Mouse (Mus musculus): Measurements from ENCODE around the gene Lnx2.

The Lnx2 gene

GRCm38 (mm10) chr5:147076799-147077165, 396 bp upstream of the Lnx2 start, which contains the start of gene Polr1d:
Gene Polr1d, plus strand, starts transcription at chr5:147077050.
- no peak for DNase-seq

- peak; percentile 76 for DNase-seq
Observed at GRCm38 (mm10) chr5:147075103-147076025, 1.0 kb downstream of the Lnx2 start.

GRCm38 (mm10) chr5:147073805-147074204, 2.6 kb downstream of the Lnx2 start:
- DNase-seq = peak; percentile 49

GRCm38 (mm10) chr5:147071886-147072285, 4.5 kb downstream of the Lnx2 start:
- no peak for DNase-seq

GRCm38 (mm10) chr5:147070791-147071516, 5.4 kb downstream of the Lnx2 start:
- peak; percentile 37 for DNase-seq

GRCm38 (mm10) chr5:147068876-147069275, 7.5 kb downstream of the Lnx2 start:
- DNase-seq = no peak

GRCm38 (mm10) chr5:147066965-147067364, 9.4 kb downstream of the Lnx2 start:
- DNase-seq = no peak

- DNase-seq = no peak
Observed at GRCm38 (mm10) chr5:147066129-147066528, 10.3 kb downstream of the Lnx2 start.

- no peak for DNase-seq
Observed at GRCm38 (mm10) chr5:147063215-147063661, 13.1 kb downstream of the Lnx2 start.

GRCm38 (mm10) chr5:147060024-147060423, 16.4 kb downstream of the Lnx2 start:
- no peak for DNase-seq

GRCm38 (mm10) chr5:147059319-147059718, 17.1 kb downstream of the Lnx2 start:
- DNase-seq = peak; percentile 58

GRCm38 (mm10) chr5:147058661-147059060, 17.7 kb downstream of the Lnx2 start:
- no peak for DNase-seq

- DNase-seq = no peak
Observed at GRCm38 (mm10) chr5:147057626-147058414, 18.6 kb downstream of the Lnx2 start.

GRCm38 (mm10) chr5:147056712-147057290, 19.6 kb downstream of the Lnx2 start:
- DNase-seq = no peak

GRCm38 (mm10) chr5:147055572-147056245, 20.7 kb downstream of the Lnx2 start:
- DNase-seq = no peak

- DNase-seq = no peak
Observed at GRCm38 (mm10) chr5:147054747-147055270, 21.6 kb downstream of the Lnx2 start.

- no peak for DNase-seq
Observed at GRCm38 (mm10) chr5:147054328-147054727, 22.1 kb downstream of the Lnx2 start.

GRCm38 (mm10) chr5:147053481-147053880, 22.9 kb downstream of the Lnx2 start:
- DNase-seq = no peak

- DNase-seq = no peak
Observed at GRCm38 (mm10) chr5:147053071-147053470, 23.3 kb downstream of the Lnx2 start.

- no peak for DNase-seq
Observed at GRCm38 (mm10) chr5:147052309-147052558, 24.2 kb downstream of the Lnx2 start.

- DNase-seq = no peak
Observed at GRCm38 (mm10) chr5:147051500-147052308, 24.7 kb downstream of the Lnx2 start.

All from lung, postnatal 10 days (tissue).